Mouse (Mus musculus): ENCODE results near the gene Klrc3. TPM values are rescaled to one million over a fixed set of nuclear protein-coding genes. Genes with fewer than 3 reads are reported as not detected.
"Not testable (repeated sequence)": the region's sequence is repeated elsewhere in the genome, so short reads cannot be mapped to it uniquely, and the experiment has no call there.

Gene Klrc3
- total RNA-seq (2017), result not detected in 2 replicates

GRCm38 (mm10) chr6:129643237-129643636, at the start of gene Klrc3:
Gene Klrc3, minus strand, starts transcription at chr6:129643337.
- 0 out of 2 replicates have a peak, but pooled peaks have one; percentile 18 for ATAC-seq (replicated peaks; ENCODE audit: low read depth, poor library complexity, severe bottlenecking)

GRCm38 (mm10) chr6:129691436-129691835, 48.3 kb upstream of the Klrc3 start:
- not testable (repeated sequence) for ATAC-seq (replicated peaks; ENCODE audit: low read depth, poor library complexity, severe bottlenecking)

GRCm38 (mm10) chr6:129680379-129680778, 37.2 kb upstream of the Klrc3 start:
- peak; percentile 45; the same call in 1 of the 2 replicates for ATAC-seq (replicated peaks; ENCODE audit: low read depth, poor library complexity, severe bottlenecking)

GRCm38 (mm10) chr6:129678873-129679272, 35.7 kb upstream of the Klrc3 start, which contains the start of gene Klrc1:
Gene Klrc1, minus strand, starts transcription at chr6:129678973.
- no peak for ATAC-seq (replicated peaks; ENCODE audit: low read depth, poor library complexity, severe bottlenecking)

- not testable (repeated sequence) for ATAC-seq (replicated peaks; ENCODE audit: low read depth, poor library complexity, severe bottlenecking)
Measured at GRCm38 (mm10) chr6:129661301-129661700, 18.2 kb upstream of the Klrc3 start.

- not testable (repeated sequence) for ATAC-seq (replicated peaks; ENCODE audit: low read depth, poor library complexity, severe bottlenecking)
Measured at GRCm38 (mm10) chr6:129660589-129660988, 17.5 kb upstream of the Klrc3 start, which contains the start of gene Klrc2. Gene Klrc2, minus strand, starts transcription at chr6:129660689.

GRCm38 (mm10) chr6:129644054-129644453, 917 bp upstream of the Klrc3 start:
- ATAC-seq (replicated peaks; ENCODE audit: low read depth, poor library complexity, severe bottlenecking), result not testable (repeated sequence)

GRCm38 (mm10) chr6:129631046-129631445, 12.1 kb downstream of the Klrc3 start:
- ATAC-seq (replicated peaks; ENCODE audit: low read depth, poor library complexity, severe bottlenecking), result not testable (repeated sequence)

- peak; percentile 54 for ATAC-seq (replicated peaks; ENCODE audit: low read depth, poor library complexity, severe bottlenecking)
Measured at GRCm38 (mm10) chr6:129623735-129624134, 19.4 kb downstream of the Klrc3 start, which contains the start of gene Klrk1. Gene Klrk1, minus strand, starts transcription at chr6:129623864.

GRCm38 (mm10) chr6:129608372-129608771, 34.8 kb downstream of the Klrc3 start:
- peak; percentile 98 for ATAC-seq (replicated peaks; ENCODE audit: low read depth, poor library complexity, severe bottlenecking)

- ATAC-seq (replicated peaks; ENCODE audit: low read depth, poor library complexity, severe bottlenecking), result peak; percentile 99
Measured at GRCm38 (mm10) chr6:129591508-129591907, 51.6 kb downstream of the Klrc3 start, which contains the start of gene Klrd1. Gene Klrd1, plus strand, starts transcription at chr6:129591782.

Other genes starting within 250 kb of the Klrc3 start
- 2.4 and 5.3 TPM in 2 replicates for gene Clec1b, start 246.0 kb downstream of the Klrc3 start, total RNA-seq (2017)
- 1.8 and 6.7 TPM in 2 replicates for gene Clec9a, start 234.5 kb downstream of the Klrc3 start, total RNA-seq (2017)
- 0.14 TPM in 1 of 2 replicates, not detected in the other for gene Clec1a, start 191.3 kb downstream of the Klrc3 start, total RNA-seq (2017)
- gene Olr1, start 136.2 kb downstream of the Klrc3 start, total RNA-seq (2017), result 0.82 and 1.1 TPM in 2 replicates
- 0.18 TPM in 1 of 2 replicates, not detected in the other for gene Tmem52b, start 130.8 kb downstream of the Klrc3 start, total RNA-seq (2017)
- gene Gabarapl1, start 110.2 kb downstream of the Klrc3 start, total RNA-seq (2017), result 90.8 and 91.1 TPM in 2 replicates
- 2.0 TPM in 1 of 2 replicates, not detected in the other for gene Klre1, start 65.4 kb downstream of the Klrc3 start, total RNA-seq (2017)
- 2.8 and 7.4 TPM in 2 replicates for gene Klrd1, start 51.6 kb downstream of the Klrc3 start, total RNA-seq (2017)
- 2.5 and 2.6 TPM in 2 replicates for gene Klrk1, start 19.5 kb downstream of the Klrc3 start, total RNA-seq (2017)
- not detected in 2 replicates for gene Klrc2, start 17.4 kb upstream of the Klrc3 start, total RNA-seq (2017)
- gene Klrc1, start 35.6 kb upstream of the Klrc3 start, total RNA-seq (2017), result not detected in 2 replicates
- not detected in 2 replicates for gene Klri1, start 73.8 kb upstream of the Klrc3 start, total RNA-seq (2017)
- gene Klri2, start 97.1 kb upstream of the Klrc3 start, total RNA-seq (2017), result 0.09 TPM in 1 of 2 replicates, not detected in the other
- gene Gm156, start 140.9 kb upstream of the Klrc3 start, total RNA-seq (2017), result not detected in 2 replicates
- not detected in 2 replicates for gene Gm17631, start 219.3 kb upstream of the Klrc3 start, total RNA-seq (2017)
- not detected in 2 replicates for gene Klra17, start 233.3 kb upstream of the Klrc3 start, total RNA-seq (2017)